Mouse (Mus musculus) limb, embryonic 10.5 days (tissue): ENCODE measurements around the gene Gm21904. TPM values are rescaled to one million over a fixed set of nuclear protein-coding genes. Genes with fewer than 3 reads are reported as not detected.
"Not testable (repeated sequence)": the region's sequence is repeated elsewhere in the genome, so short reads cannot be mapped to it uniquely, and the experiment has no call there.

ENCODE experiments used
- DNase-seq: peaks from one replicate; pipeline ENCODE4 v3.0.0-alpha.2; 2017; ENCODE audit warnings: low spot score
- H3K27ac ChIP-seq: fragments of 300-500 bp; sonication (generic); 2 replicates; pipeline ENCODE4 v1.5.1; 2016; ENCODE audit warnings: mild to moderate bottlenecking
- H3K27me3 ChIP-seq: fragments of 300-500 bp; sonication (generic); 2 replicates; pipeline ENCODE4 v1.6.1; 2016; ENCODE audit warnings: low read depth, mild to moderate bottlenecking; ENCODE audit not compliant: poor library complexity, severe bottlenecking
- H3K36me3 ChIP-seq: fragments of 300-500 bp; sonication (generic); 2 replicates; pipeline ENCODE4 v1.6.1; 2016; ENCODE audit warnings: mild to moderate bottlenecking, moderate library complexity
- H3K4me1 ChIP-seq: fragments of 300-500 bp; sonication (generic); 2 replicates; pipeline ENCODE4 v1.6.1; 2016
- H3K4me3 ChIP-seq: fragments of 300-500 bp; sonication (generic); 2 replicates; pipeline ENCODE4 v1.5.1; 2016; ENCODE audit warnings: mild to moderate bottlenecking, moderate library complexity
- H3K9me3 ChIP-seq: fragments of 300-500 bp; sonication (generic); replicated peaks from 2 replicates; pipeline ENCODE4 v1.6.1; 2016; ENCODE audit warnings: mild to moderate bottlenecking
- WGBS: fragments of 180-500 bp; shearing (Covaris S2); methylation state at CpG from one replicate; pipeline ENCODE4 v1.1.7; 2016; 5-methylcytosine and 5-hydroxymethylcytosine counted together
- polyA plus RNA-seq: library from polyadenylated mRNA; unstranded; fragments of >200 nt; fragmentation: Nextera tagmentation; extraction: Ambion mirVana; gene quantifications from 2 replicates; pipeline ENCODE4 v1.2.1, GENCODE M21; 2016

Gm21904 gene
- not detected in 2 replicates for polyA plus RNA-seq

- not testable (repeated sequence) for H3K4me1 ChIP-seq, H3K27me3 ChIP-seq
- no CpG with 5 or more reads among the region's 3 CpGs for WGBS
These were observed at the start of gene Gm21904 for GRCm38 (mm10) chrY:17846166-17846565. Gene Gm21904 (minus strand): TSS chrY:17846266.

GRCm38 (mm10) chrY:17874441-17874840 is 28.4 kb upstream of the Gm21904 start, which contains the start of the genes Gm20772 and Gm20831:
Gene Gm20772 (plus strand): TSS chrY:17874741.
Gene Gm20831 (plus strand): TSS chrY:17874741.
- H3K36me3 ChIP-seq, DNase-seq, H3K9me3 ChIP-seq, H3K27me3 ChIP-seq, H3K4me1 ChIP-seq, H3K27ac ChIP-seq, H3K4me3 ChIP-seq: not testable (repeated sequence)

More at GRCm38 (mm10) chrY:17846166-17846565, at the start of gene Gm21904:
- H3K9me3 ChIP-seq, DNase-seq, H3K4me3 ChIP-seq, H3K27ac ChIP-seq, H3K36me3 ChIP-seq: not testable (repeated sequence)

Other genes starting within 250 kb of the Gm21904 start
- not detected in 2 replicates for gene Gm20772, start 28.5 kb upstream of the Gm21904 start, polyA plus RNA-seq
- gene Gm20831, start 28.5 kb upstream of the Gm21904 start, polyA plus RNA-seq: not detected in 2 replicates
- gene Srsy, start 91.1 kb upstream of the Gm21904 start, polyA plus RNA-seq: not detected in 2 replicates
- gene Gm21764, start 215.5 kb upstream of the Gm21904 start, polyA plus RNA-seq: not detected in 2 replicates
- not detected in 2 replicates for gene Ssty1, start 242.8 kb upstream of the Gm21904 start, polyA plus RNA-seq